Comparison of ENCODE assay signal across 11 mouse cellular contexts in genomic region chr14:93888346-93888745, GRCm38 (mm10). TPM values are rescaled to one million over a fixed set of nuclear protein-coding genes. Genes with fewer than 3 reads are reported as not detected.
A peak's percentile ranks its signal among the peaks of the same experiment; 100 is the strongest.
DNase-seq lines count a peak whose midpoint lies in the region; ATAC-seq and TF ChIP-seq lines count a peak whose summit lies in the region.
"Had no signal": no experiment of that assay in that cellular context is flagged by ENCODE, and none has a peak within 500 bp of the region (broad histone marks: within the 10 kb centered on the region; RNA-seq: fewer than 3 reads in every experiment).

No protein-coding gene starts in this region.

- H3K27ac ChIP-seq in cerebellum, adult 2 months (ENCODE audit: insufficient read depth, low read length), result peak overlapping the region; percentile 37; the same call in 1 of the 2 replicates
- H3K27ac ChIP-seq in neural tube, embryonic 11.5 days (ENCODE audit: low read depth, low read length), result no peak overlapping the region
- H3K27ac ChIP-seq in limb, embryonic 15.5 days, result no peak overlapping the region
- no peak overlapping the region for H3K27ac ChIP-seq in liver, embryonic 11.5 days (ENCODE audit: low read depth, low read length)
- H3K27ac ChIP-seq: gastrocnemius, adult 2 months had no signal

- DNase-seq in cerebellum, adult 2 months, result peak; percentile 47 to 48
- no peak for DNase-seq in cerebellum, adult 11-12 months
- DNase-seq in neural tube, embryonic 11.5 days (ENCODE audit: low spot score), result no peak
- DNase-seq in neural tube, embryonic 10.5 days (ENCODE audit: extremely low spot score, low spot score), result no peak
- DNase-seq in liver, embryonic 11.5 days (ENCODE audit: low spot score), result no peak
- no peak for DNase-seq in adrenal gland, adult (ENCODE audit: inconsistent age in 2 of 2, low spot score in 1 of 2)
- DNase-seq in kidney, adult 11 months, result no peak
- DNase-seq: gastrocnemius, adult 2 months had no signal

- no peaks in the 10 kb centered on the region for H3K9me3 ChIP-seq in neural tube, embryonic 11.5 days (ENCODE audit: control insufficient read depth, low read length)
- no peaks in the 10 kb centered on the region for H3K9me3 ChIP-seq in limb, embryonic 15.5 days
- no peaks in the 10 kb centered on the region for H3K9me3 ChIP-seq in liver, embryonic 11.5 days (ENCODE audit: control insufficient read depth, low read length)
- H3K9me3 ChIP-seq: megakaryocyte, embryonic 14.5 days had no signal

- no peak for TF ChIP-seq POLR2A in cerebellum, adult 2 months (IDR thresholded peaks at IDR 0.05; ENCODE audit: borderline replicate concordance, insufficient read depth, low read length)

- peak overlapping the region; percentile 89 for H3K4me3 ChIP-seq in cerebellum, adult 2 months (replicated peaks; ENCODE audit: insufficient read depth, low read depth, low read length)
- peak overlapping the region; percentile 45 for H3K4me3 ChIP-seq in neural tube, embryonic 11.5 days (ENCODE audit: low read depth, low read length)
- H3K4me3 ChIP-seq in limb, embryonic 15.5 days, result peak overlapping the region; percentile 62
- H3K4me3 ChIP-seq in liver, embryonic 11.5 days (ENCODE audit: low read depth, low read length), result no peak overlapping the region
- H3K4me3 ChIP-seq: megakaryocyte, embryonic 14.5 days had no signal

- no peaks in the 10 kb centered on the region for H3K27me3 ChIP-seq in cerebellum, adult 2 months (ENCODE audit: control insufficient read depth, insufficient read depth, low read length)
- no peaks in the 10 kb centered on the region for H3K27me3 ChIP-seq in neural tube, embryonic 11.5 days (ENCODE audit: control insufficient read depth, insufficient read depth, low read length)
- no peaks in the 10 kb centered on the region for H3K27me3 ChIP-seq in limb, embryonic 15.5 days
- peaks cover 21% of the 10 kb centered on the region for H3K27me3 ChIP-seq in liver, embryonic 11.5 days (replicated peaks; ENCODE audit: control insufficient read depth, insufficient read depth, low read length)

- TF ChIP-seq CTCF in cerebellum, adult 2 months (IDR thresholded peaks at IDR 0.05; ENCODE audit: borderline replicate concordance, insufficient read depth, low read depth, low read length), result no peak

- WGBS in cerebellum, adult 2 months, result 5% methylated on average over 5 of the region's 5 CpGs
- WGBS in neural tube, embryonic 11.5 days, result 85% methylated on average over 5 of the region's 5 CpGs
- 73% methylated on average over 5 of the region's 5 CpGs for WGBS in limb, embryonic 15.5 days
- 79% methylated on average over 5 of the region's 5 CpGs for WGBS in liver, embryonic 11.5 days

- H3K9ac ChIP-seq in neural tube, embryonic 11.5 days (ENCODE audit: low read length), result no peak overlapping the region
- no peak overlapping the region for H3K9ac ChIP-seq in limb, embryonic 15.5 days
- no peak overlapping the region for H3K9ac ChIP-seq in liver, embryonic 11.5 days (ENCODE audit: low read depth, low read length)

- peak overlapping the region; percentile 76 for H3K4me2 ChIP-seq in neural tube, embryonic 11.5 days (ENCODE audit: low read depth)
- 0 out of 2 replicates have a peak overlapping the region, but pooled peaks have one; percentile 83 for H3K4me2 ChIP-seq in limb, embryonic 15.5 days
- no peak overlapping the region for H3K4me2 ChIP-seq in liver, embryonic 11.5 days

- no peaks in the 10 kb centered on the region for H3K36me3 ChIP-seq in neural tube, embryonic 11.5 days (ENCODE audit: control insufficient read depth, insufficient read depth, low read length)
- 0 out of 2 replicates have a peak, but pooled peaks cover 2% of the 10 kb centered on the region for H3K36me3 ChIP-seq in limb, embryonic 15.5 days
- no peaks in the 10 kb centered on the region for H3K36me3 ChIP-seq in liver, embryonic 11.5 days (ENCODE audit: control insufficient read depth, insufficient read depth, low read length)

- no peak for ATAC-seq in neural tube, embryonic 11.5 days (ENCODE audit: insufficient read depth, low FRiP score, low TSS enrichment)
- ATAC-seq in limb, embryonic 15.5 days (ENCODE audit: insufficient number of reproducible peaks, low FRiP score, low TSS enrichment, low read depth), result no peak
- ATAC-seq in liver, embryonic 11.5 days (replicated peaks; ENCODE audit: low FRiP score), result no peak
- ATAC-seq: Patski had no signal

- H3K4me1 ChIP-seq in cerebellum, adult 2 months (ENCODE audit: control insufficient read depth, insufficient read depth, low read length), result peaks cover 4% of the 10 kb centered on the region; the same call in 1 of the 2 replicates
- 0 out of 2 replicates have a peak, but pooled peaks cover 2% of the 10 kb centered on the region for H3K4me1 ChIP-seq in neural tube, embryonic 11.5 days (ENCODE audit: control insufficient read depth, insufficient read depth, low read length)
- H3K4me1 ChIP-seq in limb, embryonic 15.5 days, result peaks cover 10% of the 10 kb centered on the region
- H3K4me1 ChIP-seq in liver, embryonic 11.5 days (replicated peaks; ENCODE audit: control insufficient read depth, insufficient read depth, low read length), result no peaks in the 10 kb centered on the region

RNA-seq across cellular contexts. Expression of gene Pcdh9, which starts 2.1 kb away (rescaled TPM):
- 70.0 and 71.3 TPM in 2 replicates for polyA plus RNA-seq in cerebellum, adult 2 months (2012; rRNA removed)
- polyA plus RNA-seq in neural tube, embryonic 11.5 days (2014; fragmentation: Nextera tagmentation; extraction: Ambion mirVana), result 39.8 and 48.6 TPM in 2 replicates
- 35.2 and 40.3 TPM in 2 replicates for polyA plus RNA-seq in limb, embryonic 15.5 days (2015; fragmentation: Nextera tagmentation; extraction: Ambion mirVana)
- polyA plus RNA-seq in liver, embryonic 11.5 days (2014; fragmentation: Nextera tagmentation; extraction: Ambion mirVana), result 3.9 and 4.3 TPM in 2 replicates
- polyA plus RNA-seq: Patski had no signal

Comparison
In these comparisons a context has a peak if more than half of its experiments do, and no peak if none do; other contexts are left out.
1. DNase-seq: peak in cerebellum, adult 2 months (2 of 2); none in cerebellum, adult 11-12 months (single experiment), neural tube, embryonic 11.5 days (single experiment), neural tube, embryonic 10.5 days (single experiment), liver, embryonic 11.5 days (single experiment), adrenal gland, adult (0 of 2) and kidney, adult 11 months (single experiment).